Mouse (Mus musculus): ENCODE results near the gene AV320801. TPM values are rescaled to one million over a fixed set of nuclear protein-coding genes. Genes with fewer than 3 reads are reported as not detected.
"Not testable (repeated sequence)": the region's sequence is repeated elsewhere in the genome, so short reads cannot be mapped to it uniquely, and the experiment has no call there.

The AV320801 gene
- total RNA-seq (2017) = 0.19 and 0.30 TPM in 2 replicates

DNA sequence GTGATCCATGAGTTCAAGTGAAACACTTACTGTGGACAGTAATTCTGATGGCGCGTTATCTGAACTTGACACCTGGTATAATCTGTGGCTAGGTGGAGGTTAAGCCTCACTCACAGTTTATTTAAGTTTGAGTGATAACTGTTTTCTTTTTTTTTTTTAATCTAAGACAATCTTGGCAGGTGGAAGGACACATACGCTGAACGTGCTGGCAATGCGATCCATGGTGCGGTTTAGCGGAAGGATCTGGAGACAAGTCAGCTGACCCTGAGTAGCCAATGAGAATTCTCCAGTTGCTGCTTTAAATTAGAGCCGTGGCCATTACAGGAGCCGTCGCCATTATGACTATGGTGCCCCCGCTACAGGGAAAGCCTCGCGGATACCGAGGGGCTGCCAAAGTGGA lies at the start of gene AV320801:
Gene AV320801, plus strand, starts transcription at position 301 of the 400 bp plus-strand sequence.
- ATAC-seq (replicated peaks in 1 of 2; ENCODE audit: insufficient read depth in 1 of 2, low FRiP score in 2 of 2, low TSS enrichment in 1 of 2, low read depth in 1 of 2, poor library complexity in 2 of 2, severe bottlenecking in 2 of 2) = not testable (repeated sequence)

DNA sequence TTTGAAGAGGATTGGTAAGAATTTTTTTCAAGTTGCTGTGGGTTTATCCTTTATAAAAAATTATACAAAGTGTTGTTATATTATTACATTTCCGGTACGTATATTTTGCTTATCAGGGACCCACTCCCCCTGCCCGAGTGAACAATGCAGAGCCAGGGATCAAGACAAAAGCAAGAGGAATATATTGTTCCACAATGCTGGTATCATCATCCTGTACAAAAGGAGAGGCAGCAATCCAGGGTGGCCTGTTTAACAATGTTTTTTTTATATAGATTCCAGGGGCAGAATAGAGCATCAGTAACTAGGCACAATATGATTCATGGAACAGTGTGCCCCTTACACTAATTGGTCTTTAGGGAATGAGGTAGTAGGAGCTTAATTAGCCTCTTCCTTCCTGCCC lies 30.2 kb upstream of the AV320801 start:
- ATAC-seq (replicated peaks in 1 of 2; ENCODE audit: insufficient read depth in 1 of 2, low FRiP score in 2 of 2, low TSS enrichment in 1 of 2, low read depth in 1 of 2, poor library complexity in 2 of 2, severe bottlenecking in 2 of 2) = not testable (repeated sequence)

DNA sequence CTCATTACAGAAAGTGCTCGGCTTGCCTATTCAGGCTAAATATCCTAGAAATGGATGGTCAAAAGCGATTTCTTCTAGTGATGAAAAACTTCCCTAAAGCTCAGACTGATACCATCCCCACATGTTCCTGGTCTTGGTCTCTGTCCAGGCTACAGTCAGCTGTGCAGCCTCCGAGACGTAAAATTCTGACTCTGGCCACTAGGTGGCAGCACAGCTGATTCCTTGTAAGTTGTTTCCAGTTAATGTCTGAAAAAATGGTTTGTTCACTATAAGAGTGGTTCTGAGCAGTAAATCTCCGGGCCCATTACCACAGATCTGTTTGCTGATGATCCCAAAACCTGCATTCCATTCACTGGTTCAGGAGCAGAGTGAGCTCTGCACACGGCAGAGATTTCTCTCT lies 12.5 kb upstream of the AV320801 start:
- ATAC-seq (replicated peaks in 1 of 2; ENCODE audit: insufficient read depth in 1 of 2, low FRiP score in 2 of 2, low TSS enrichment in 1 of 2, low read depth in 1 of 2, poor library complexity in 2 of 2, severe bottlenecking in 2 of 2) = not testable (repeated sequence)

DNA sequence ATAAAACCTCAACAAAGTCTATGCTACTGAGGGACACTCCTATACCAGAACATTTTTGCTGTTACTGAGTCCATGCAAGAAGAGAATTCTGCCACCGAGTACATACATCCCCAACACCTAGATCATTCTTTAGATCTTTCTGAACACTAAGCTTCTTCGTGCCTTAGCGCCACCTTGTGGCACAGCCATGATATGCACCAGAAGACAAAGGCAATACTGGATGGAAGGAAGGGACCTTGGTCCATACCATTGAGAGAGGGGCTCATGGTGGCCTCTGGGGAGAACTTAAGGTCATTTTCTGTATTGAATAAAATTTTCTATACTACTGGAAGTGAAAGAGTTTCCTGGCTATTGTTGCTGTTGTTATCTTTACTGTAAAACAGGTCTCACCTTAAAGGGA lies 11.2 kb upstream of the AV320801 start:
- ATAC-seq (replicated peaks in 1 of 2; ENCODE audit: insufficient read depth in 1 of 2, low FRiP score in 2 of 2, low TSS enrichment in 1 of 2, low read depth in 1 of 2, poor library complexity in 2 of 2, severe bottlenecking in 2 of 2) = not testable (repeated sequence)

Other genes with a start within 250 kb of the AV320801 start
- gene Pramel3, start 192.3 kb upstream of the AV320801 start, total RNA-seq (2017) = not detected in 2 replicates
- not detected in 2 replicates for gene Gm5128, start 121.3 kb upstream of the AV320801 start, total RNA-seq (2017)
- 0.38 TPM in 1 of 2 replicates, not detected in the other for gene Gm7903, start 60.8 kb upstream of the AV320801 start, total RNA-seq (2017)
- gene Nxf7, start 104.2 kb downstream of the AV320801 start, total RNA-seq (2017) = 0.38 and 1.2 TPM in 2 replicates
- not detected in 2 replicates for gene Prame, start 133.1 kb downstream of the AV320801 start, total RNA-seq (2017)
- not detected in 2 replicates for gene Tcp11x2, start 199.2 kb downstream of the AV320801 start, total RNA-seq (2017)
- not detected in 2 replicates for gene Tmsb15a, start 230.7 kb downstream of the AV320801 start, total RNA-seq (2017)
- gene Armcx5, start 248.1 kb downstream of the AV320801 start, total RNA-seq (2017) = 11.3 and 18.4 TPM in 2 replicates
- 82.7 and 85.2 TPM in 2 replicates for gene Gprasp1, start 248.1 kb downstream of the AV320801 start, total RNA-seq (2017)